Mouse (Mus musculus): ENCODE results near the gene Nf2. TPM values are rescaled to one million over a fixed set of nuclear protein-coding genes. Genes with fewer than 3 reads are reported as not detected.

Gene Nf2
- total RNA-seq, 2 experiments from 2014 or later: 80.0 to 80.1 TPM

DNA sequence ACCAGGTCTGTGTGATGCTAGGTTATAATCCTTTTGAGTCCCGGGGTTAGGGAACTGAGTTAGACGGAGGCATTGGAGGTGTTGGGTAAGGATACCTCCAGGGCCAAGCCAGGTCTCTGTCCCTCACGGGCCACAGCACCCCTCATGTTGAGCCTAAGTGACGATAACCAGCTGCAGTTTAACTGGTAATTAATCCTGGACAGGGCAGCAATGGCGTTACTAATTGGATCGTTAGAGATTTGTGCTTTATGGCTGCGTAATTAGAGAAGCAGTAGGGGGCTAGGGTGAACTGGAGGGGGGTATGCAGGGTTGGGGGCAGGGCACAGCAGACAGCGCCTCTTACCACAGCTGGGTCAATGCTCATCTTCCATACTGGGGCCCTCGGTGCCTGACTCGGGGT lies 96.5 kb downstream of the Nf2 start:
- intact Hi-C loops (cut with DNase I): no loop called here
- no peak for DNase-seq

DNA sequence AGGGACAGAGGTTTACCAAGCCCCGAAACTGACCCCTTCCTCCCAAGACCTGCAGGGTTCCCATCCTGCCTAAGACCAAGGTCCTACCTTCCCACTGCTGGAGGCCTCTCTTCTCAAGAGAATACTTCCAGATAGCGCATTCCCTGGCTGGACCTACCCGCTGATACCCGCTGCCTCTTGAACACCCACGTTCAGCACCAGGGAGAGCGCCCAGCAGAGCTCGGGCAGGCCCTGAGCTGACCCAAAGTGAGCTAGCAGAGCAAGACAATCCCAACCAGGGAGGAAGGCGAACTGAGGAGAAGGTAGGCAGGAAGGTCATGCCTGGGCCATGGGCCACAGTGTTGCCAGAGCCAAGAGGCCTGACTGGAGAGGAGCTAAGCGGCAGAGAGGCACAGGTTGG lies 99.1 kb downstream of the Nf2 start:
- DNase-seq: peak; percentile 54 to 58
- intact Hi-C loops (cut with DNase I): no loop called here

DNA sequence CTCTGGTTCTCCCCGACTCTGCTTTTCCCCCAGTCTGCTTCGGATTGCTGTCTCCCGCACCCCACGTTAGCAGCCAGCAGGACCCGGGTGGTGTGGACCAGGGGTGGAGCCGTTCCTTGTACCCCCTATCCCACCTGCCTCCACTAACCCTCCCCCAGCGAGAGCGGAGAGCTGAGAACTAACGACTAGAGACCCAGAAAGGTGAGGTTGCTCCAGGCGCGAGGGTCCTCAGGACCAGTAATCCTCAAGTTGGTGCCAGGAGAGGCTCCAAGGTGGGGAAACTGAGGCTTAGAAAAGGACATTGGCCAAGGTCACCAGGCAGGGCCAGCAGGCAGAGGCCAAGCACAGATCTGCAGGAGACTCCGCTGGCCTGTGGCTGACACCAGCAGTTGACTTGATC lies 102.1 kb downstream of the Nf2 start:
- intact Hi-C loops (cut with DNase I): no loop called here
- no peak for DNase-seq

DNA sequence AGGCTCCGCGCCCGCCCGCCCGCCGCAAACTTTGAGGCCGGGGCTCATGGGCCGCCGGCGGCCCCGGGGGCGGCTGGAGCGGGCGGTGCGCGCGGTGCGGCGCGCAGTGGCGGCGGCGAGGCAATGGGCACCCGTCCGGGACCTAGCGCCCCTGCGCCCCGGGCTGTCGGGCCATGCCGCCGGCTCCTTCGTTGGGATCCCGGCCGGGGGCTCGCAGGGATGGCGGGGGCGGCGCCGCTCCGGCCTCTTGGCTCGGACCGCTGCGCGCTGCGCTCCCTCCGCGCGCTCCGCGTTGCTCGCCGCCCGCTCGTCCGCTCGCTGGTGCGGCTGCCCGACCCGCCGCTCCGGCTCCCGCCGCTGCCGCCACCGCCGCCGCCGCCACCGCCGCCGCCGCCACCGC lies 102.6 kb downstream of the Nf2 start, which contains the start of gene Cabp7:
TSS of gene Cabp7 (minus strand) at position 46 of the 400 bp plus-strand sequence.
- intact Hi-C loops (cut with DNase I): no loop called here
- DNase-seq: no peak

DNA sequence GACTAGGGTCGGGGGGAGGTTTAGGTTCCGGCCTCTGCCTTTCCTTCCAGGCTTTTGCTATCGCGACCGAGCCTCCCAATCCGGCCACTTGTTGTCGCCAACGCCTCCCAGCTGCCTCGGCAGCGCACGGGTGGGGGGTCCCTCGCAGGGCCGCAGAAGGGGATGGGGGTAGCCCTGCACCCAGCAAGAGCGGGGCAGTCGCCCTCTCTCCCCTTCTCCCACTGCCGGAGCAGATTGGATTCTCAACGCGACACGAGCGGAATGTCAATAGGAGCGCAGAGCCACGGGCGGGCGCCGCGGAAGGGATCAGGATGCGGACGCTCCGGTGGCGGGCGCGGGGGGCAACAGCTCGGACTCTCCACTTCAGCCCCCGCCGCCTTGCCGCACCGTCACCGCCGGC lies 103.4 kb downstream of the Nf2 start:
- intact Hi-C loops (cut with DNase I): no loop called here
- no peak for DNase-seq

DNA sequence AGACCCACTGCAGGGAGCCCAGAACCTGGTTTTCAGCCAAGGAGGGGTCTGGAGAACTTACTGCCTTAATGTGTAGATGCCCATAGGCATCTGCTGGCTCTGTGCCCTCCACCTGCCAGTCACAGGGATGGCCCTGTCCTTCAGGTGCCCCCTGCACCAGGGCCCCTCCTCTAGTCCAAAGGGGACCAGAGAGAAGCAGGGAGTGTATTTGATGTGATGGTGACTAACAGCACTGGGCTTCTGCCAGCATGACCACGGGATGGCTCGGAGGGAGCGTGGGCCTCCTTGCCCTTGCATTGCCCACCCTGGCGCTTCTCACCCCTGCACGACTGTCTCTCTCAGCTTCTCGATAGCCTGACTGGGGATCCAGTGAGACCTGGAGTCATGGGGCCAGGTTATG lies 104.6 kb downstream of the Nf2 start:
- intact Hi-C loops (cut with DNase I): no loop called here
- DNase-seq: no peak

DNA sequence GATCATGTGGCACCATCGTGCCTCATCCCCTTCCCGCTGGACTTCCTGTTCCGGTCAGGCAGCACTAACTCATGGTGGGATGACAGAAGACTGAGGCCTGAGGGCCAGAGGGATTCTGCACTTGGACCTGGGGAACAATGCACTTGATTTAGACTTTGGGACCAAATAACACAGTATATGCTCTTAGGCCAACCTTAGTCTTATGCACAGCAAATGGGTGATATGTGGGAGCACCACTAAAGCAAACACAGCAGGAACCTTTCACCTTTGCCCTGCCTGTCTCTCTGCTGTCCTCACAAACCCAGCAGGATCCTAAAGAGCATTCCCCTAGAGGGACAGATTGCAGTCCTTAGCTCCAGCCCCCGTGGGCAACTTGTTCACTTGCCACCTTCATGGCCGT lies 108.6 kb downstream of the Nf2 start:
- intact Hi-C loops (cut with DNase I): no loop called here
- DNase-seq: no peak

DNA sequence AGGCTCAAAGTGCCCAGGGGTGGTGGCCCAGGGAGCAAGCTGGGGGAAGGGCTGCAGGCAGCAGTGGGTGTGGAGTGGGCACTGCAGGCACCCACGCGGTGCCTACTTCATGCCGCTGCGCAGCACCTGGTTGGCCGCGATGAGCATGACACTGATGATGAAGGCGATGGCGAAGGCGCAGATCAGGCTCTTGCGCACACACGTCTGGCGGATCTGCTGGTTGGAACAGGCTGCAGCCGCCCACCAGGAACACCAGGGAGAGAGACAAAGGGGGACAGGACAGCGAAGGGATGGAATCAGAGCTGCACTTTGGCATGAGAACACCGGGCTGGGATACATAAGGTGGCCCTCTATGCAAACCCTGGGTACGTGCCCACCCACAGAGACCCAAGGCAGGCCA lies 110.6 kb downstream of the Nf2 start:
- no peak for DNase-seq
- intact Hi-C loops (cut with DNase I): no loop called here

DNA sequence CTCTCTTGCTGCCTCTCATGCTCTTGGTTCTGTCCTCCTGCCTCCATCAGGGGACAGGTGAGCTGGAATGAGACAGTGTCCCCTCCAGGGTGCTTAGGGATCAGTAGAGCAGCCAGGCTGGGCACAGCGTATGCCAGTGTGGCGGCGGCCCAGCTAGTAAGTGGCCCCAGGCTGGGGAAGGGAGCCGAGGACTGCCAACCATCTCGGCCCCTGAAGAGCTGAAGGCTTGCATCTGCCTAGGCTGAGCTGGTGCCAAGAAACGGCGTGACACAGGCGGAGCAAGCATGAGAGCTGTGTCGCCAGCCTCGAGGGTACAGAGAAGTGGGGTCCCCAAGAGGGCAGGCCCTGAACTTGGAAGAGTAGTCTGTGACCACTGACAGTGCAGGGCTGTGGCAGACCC lies 111.7 kb downstream of the Nf2 start:
- intact Hi-C loops (cut with DNase I): no loop called here
- DNase-seq: no peak

DNA sequence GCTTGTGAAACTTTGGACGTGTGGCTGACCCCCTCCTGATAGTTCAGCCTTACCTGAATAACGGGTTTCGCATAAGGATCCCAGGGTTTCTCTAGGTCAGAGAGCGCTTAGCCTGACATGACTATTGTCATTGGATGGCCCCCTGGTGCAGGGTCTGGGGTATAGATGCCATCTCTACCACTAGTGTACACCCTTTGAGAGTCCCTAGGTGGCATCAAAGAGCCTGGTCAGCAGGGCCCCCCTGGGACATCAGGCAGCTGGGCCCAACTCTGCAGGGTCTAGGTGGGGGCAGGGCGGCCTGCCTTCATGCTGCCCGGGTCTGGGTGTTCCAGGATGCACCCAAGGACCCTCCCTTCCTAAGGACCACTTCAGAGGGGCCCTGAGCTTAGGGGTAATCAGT lies 113.0 kb downstream of the Nf2 start:
- intact Hi-C loops (cut with DNase I): no loop called here
- no peak for DNase-seq

DNA sequence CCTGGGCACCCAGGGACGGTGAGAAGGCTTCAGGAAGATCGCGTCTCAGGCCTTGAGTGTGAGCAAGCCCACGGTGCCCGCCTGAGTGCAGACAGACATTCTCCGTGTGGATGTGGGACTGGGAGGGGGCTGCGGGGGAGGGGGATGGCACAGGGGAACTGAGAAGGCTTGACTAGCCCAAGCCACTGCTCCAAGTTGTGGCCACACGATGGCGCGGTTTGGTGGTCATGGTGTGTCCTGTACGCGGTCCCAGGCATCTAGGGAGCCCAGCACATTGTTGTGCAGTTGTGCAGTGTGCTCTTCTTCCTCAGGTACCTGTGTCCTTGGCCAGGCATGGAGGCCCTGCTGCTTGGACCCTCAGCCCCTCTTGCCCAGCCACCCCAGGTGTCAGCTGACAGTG lies 115.2 kb downstream of the Nf2 start:
- DNase-seq: no peak
- intact Hi-C loops (cut with DNase I): no loop called here

DNA sequence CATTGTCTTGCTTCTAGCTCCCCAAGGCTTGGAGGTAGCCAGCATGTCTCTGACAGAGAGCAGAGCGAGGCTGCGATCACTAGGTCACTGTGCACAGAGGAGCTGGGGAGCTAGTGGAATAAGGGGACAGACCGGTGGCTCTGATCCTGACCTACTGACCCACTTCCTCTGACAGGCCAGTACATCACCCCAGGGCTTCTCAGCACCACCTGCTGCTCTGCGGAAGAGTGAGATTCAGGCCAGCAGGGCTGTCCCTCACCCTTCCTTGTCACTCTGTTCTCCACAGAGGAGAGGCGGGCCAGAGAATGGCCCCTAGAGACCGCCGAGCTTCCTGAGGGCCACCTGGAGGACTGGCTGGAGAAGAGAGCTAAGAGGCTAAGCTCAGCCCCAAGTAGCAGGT lies 117.6 kb downstream of the Nf2 start:
- no peak for DNase-seq
- intact Hi-C loops (cut with DNase I): no loop called here

DNA sequence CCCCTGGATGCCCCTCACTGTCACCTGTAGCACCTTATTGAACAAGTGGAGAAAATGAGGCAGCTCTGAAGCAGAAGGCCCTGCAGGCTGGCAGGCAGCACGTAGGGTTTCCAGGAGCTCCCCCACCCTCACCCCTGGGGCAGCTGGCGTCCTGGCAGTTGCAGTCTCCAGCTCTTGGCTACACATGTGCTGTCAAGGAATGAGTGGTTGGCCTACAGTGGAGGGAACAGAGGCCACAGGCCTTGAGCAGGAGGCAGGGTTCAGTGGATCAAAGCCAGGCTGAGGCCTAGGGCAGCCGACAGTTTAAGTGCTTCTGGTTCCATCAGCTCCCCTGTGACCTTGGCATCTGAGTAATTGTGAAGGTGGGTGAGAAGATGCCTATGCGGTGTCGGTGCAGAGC lies 118.4 kb downstream of the Nf2 start:
- intact Hi-C loops (cut with DNase I): no loop called here
- DNase-seq: no peak

DNA sequence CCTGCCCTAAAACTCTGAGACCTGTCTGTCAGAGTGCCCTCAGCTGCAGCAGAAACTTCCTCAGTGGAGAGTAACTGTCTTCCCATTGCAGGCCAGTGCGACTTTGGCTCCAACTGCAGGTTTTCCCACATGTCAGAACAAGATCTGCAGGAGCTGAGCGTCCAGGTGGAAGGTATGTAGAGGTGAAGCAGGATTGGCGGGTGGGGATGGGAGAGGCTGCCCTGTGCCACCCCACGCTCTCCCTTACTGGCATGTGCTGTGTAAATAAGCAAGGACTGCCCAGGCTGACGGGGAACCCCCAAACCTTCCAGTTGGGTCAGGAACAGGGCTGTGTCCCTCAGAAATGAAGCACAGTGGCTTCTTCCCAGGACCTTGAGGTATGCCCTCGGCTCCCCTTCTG lies 119.2 kb downstream of the Nf2 start:
- DNase-seq: no peak
- intact Hi-C loops (cut with DNase I): no loop called here

DNA sequence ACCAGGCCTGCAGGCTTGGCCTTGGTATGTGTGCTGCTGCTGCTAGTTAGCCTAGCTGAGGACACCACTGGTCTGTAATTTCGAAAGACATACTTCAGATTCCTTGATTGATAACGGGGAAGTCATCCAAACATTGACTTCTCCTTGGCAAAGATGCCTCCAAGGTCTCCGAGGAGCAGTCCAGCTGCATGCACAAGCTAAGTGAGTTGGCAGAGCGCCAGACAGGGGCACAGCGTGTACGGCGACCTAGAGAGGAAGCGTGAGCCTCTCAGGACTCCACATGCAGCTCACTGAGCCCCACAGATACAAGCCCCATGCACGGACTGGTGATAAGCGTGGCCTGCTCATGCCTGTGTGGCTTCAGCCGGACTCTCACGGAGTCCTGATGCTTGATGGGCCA lies 119.7 kb downstream of the Nf2 start:
- peak in 1 of 2 experiments; percentile 15 for DNase-seq

DNA sequence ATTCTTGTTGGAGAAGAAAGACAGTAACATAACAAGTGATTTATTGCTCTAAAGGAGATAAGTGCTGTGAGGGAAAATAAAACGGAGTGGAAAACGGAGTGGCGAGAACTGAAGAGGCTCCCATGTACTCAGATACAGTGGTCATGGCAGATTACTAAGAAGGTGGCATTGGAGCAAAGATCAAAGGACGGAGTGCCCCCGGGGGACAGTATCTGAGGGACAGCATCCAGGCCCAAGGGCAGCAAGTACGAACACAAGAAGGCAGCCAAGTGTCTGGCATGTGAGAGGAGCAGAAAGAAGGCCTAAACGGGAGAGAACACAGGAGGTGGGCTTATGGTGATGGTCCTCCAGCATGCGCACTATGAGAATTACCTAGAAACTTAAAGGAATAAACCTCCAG lies 127.6 kb downstream of the Nf2 start:
- intact Hi-C loops (cut with DNase I): no loop called here
- DNase-seq: no peak

More for the DNA sequence above, 119.7 kb downstream of the Nf2 start:
- intact Hi-C loops (cut with DNase I): no loop called here

DNA sequence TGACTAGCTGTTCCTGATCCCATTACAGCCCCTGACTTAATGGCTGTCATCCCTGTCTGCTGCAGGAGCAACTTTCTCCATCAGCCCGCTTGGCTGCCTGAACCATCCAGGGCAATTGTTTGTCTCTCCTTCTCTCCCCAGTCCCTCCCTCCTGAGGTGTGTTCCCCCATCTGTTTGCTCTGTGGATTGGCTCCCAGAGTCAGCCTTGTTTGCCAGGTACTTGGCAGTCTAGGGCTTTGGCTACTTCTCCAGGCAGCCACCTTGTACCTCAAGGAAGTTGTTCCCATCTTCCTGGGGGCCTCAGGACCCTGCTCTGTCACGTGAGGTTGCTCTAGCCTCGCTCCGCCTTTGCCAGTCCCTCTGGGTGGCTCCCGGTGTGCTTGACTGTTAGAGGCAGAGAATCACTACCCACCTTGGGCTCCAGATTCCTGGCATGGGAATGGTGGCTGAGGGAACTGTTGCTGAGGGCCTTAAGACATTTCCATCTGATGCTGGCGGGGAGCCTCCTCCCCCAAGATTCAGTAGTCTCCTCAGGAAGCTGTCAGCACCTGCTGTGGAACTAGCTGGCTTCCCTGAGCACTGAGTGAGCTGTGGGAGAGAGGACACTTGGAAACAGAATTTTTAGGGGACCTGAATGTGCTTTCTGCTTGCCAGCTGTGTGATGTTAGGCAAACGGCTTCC lies 128.3 kb downstream of the Nf2 start:
- intact Hi-C loops (cut with DNase I): no loop called here
- no peak for DNase-seq

DNA sequence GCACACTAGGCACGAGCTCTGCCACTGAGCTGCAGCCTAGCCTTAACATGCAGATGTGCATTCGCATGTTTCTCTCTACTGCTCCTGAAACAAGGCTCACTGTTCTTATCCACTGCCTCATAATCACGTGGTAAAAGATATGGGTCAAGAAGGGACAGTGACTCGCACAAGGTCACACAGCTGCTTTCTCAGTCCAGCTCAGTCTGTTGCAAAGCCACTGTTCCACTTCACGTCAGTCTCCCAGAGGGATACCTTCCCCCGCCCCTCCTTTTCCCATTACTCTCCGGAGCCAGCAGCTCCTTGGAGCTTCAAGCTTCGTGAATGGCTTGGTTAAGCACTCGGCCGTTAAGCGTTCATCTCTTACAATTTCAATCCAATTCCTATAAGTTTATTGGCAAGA lies 128.9 kb downstream of the Nf2 start:
- intact Hi-C loops (cut with DNase I): no loop called here
- DNase-seq: no peak

DNA sequence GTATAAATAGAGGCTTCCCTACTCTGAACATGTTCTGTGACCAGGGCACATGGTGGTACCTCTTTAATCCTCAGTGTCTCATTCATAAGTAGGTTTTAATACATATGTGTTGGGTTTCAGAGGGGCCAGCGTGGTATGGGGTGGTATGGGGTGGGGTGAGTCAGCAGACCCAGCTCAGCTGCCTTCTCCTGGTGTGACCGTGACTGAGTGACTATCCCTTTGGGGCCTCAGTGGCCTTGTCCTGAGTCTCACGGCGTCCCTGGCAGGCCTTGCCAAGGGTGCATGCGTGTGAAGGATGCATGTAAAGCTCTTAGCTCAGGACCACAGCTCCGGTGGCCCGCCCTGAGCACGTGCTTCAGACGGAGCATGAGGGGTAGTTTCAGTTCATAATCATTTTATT lies 129.4 kb downstream of the Nf2 start:
- intact Hi-C loops (cut with DNase I): no loop called here
- no peak for DNase-seq

DNA sequence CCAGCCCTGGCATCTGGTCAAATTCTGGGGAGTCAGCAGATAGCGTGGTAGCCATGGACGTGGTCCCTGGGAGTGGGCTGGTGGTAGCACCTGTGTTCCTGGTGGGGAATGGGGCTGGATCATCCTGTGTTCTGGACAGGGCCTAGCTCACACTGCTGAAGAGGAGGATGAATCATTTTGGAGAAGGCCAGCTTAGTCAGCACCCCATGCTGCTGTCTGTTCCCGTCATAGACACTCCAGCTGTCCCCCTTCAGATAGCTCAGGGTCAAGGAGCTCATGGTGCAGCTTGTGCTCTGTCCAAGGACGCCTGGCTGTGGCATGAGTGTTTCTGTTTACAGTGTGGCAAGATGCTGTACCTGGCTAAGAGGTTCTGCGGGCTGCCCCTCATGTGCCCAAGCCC lies 130.8 kb downstream of the Nf2 start:
- intact Hi-C loops (cut with DNase I): no loop called here
- no peak for DNase-seq

DNA sequence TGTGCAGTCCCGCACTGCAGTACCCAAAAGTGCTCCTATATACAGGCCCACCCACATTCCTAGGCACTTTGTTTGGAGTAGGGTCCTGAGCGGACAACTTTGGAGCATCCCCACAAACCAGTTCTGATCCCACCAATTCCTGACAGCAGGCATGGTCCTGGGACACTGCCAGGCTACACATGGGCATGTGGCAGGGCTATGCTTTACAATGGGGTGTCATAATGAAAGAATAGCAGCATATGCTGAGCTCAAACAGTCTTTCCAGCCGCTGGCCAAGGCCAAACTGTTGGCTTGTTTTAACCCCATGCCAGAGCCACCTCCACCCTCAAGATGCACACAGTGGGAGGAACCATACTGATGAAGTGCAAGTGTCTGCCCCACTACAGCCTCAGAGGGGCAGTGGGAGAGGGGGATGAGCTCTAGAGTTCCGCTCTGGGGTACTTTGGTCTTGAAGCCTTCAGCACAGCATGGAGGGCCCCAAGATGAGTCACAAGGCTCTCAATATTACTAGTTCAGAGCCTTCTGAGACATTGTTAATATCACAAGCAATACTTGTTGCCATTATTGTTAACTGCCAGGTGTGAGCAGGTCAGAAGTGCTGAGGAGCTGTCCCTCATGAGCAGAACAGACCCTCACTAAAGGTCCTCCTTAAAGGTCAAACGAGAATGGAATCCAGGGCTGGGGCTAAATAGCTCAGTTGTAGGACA lies 132.7 kb downstream of the Nf2 start:
- intact Hi-C loops (cut with DNase I): no loop called here
- DNase-seq: no peak

Data from heart, postnatal 36 days (tissue).